Mouse (Mus musculus): ENCODE data around the gene Pikfyve.

DNA sequence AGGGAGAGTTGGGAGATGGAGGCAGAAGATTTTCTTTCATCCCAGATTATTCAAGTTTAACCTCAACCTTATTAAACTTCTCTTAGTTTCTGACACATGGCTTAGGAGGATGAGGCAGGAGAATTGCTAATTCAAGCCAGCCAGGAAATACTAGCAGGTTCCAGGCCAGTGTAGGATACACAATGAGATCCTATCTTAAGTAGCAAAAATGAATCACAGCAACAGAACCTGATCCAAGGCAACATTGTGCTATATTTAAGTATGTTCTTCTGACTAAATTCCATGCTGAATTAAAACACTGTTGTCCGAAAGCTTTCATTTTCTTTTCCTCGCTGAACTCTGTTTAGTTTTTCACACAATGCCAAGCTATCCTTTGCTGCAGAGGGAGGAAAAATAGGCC, 6.7 kb downstream of the Pikfyve start:
- TF ChIP-seq CHD2 (IDR thresholded peaks at IDR 0.05; ENCODE audit: low read depth, low read length) (no peak), ZC3H11A (IDR thresholded peaks at IDR 0.05; ENCODE audit: borderline replicate concordance, low read depth, low read length) (no peak)

All from ES-E14 (cell line).